Mouse (Mus musculus) heart, postnatal 0 days (tissue): ENCODE measurements at regions not wholly inside any gene's neighbourhood (a gene's known extent, or its start where the extent isn't known, plus 50 kb on each side); places are given as distances from the start of the nearest gene placed in this dataset.

ENCODE experiments used
- ATAC-seq: fragments of 200-750 bp; cut with Nextera tagmentation; 2 replicates; pipeline ENCODE4 v1.8.0; 2017; ENCODE audit warnings: low read depth, moderate number of reproducible peaks, moderate library complexity; ENCODE audit not compliant: insufficient read depth
- DNase-seq: peaks from one replicate; pipeline ENCODE4 v3.0.0-alpha.2; 2016; ENCODE audit warnings: low spot score
- H3K27ac ChIP-seq: fragments of 300-500 bp; sonication (generic); 2 replicates; pipeline ENCODE4 v1.5.1; 2014; ENCODE audit warnings: low read depth, mild to moderate bottlenecking
- H3K27me3 ChIP-seq: fragments of 300-500 bp; sonication (generic); 2 replicates; pipeline ENCODE4 v1.6.1; 2014; ENCODE audit warnings: low read length, mixed read lengths; ENCODE audit not compliant: control insufficient read depth, insufficient read depth
- H3K36me3 ChIP-seq: fragments of 300-500 bp; sonication (generic); replicated peaks from 2 replicates; pipeline ENCODE4 v1.6.1; 2014; ENCODE audit warnings: low read length, mixed read lengths; ENCODE audit not compliant: control insufficient read depth, insufficient read depth
- H3K4me1 ChIP-seq: fragments of 300-500 bp; sonication (generic); 2 replicates; pipeline ENCODE4 v1.6.1; 2014; ENCODE audit warnings: antibody characterized with exemption; ENCODE audit not compliant: control insufficient read depth, insufficient read depth
- H3K4me2 ChIP-seq: fragments of 300-500 bp; sonication (generic); 2 replicates; pipeline ENCODE4 v1.6.1; 2014; ENCODE audit warnings: low read depth, mild to moderate bottlenecking, low read length, moderate library complexity
- H3K4me3 ChIP-seq: fragments of 300-500 bp; sonication (generic); 2 replicates; pipeline ENCODE4 v1.5.1; 2014; ENCODE audit warnings: low read depth, low read length
- H3K9ac ChIP-seq: fragments of 300-500 bp; sonication (generic); replicated peaks from 2 replicates; pipeline ENCODE4 v1.6.1; 2014; ENCODE audit warnings: low read depth, low read length, mixed read lengths
- H3K9me3 ChIP-seq: fragments of 300-500 bp; sonication (generic); replicated peaks from 2 replicates; pipeline ENCODE4 v1.6.1; 2016; ENCODE audit warnings: low read length; ENCODE audit not compliant: control insufficient read depth
- CTCF ChIP-seq: IDR thresholded peaks from 2 replicates; pipeline ENCODE4 v1.5.1; 2016; ENCODE audit warnings: antibody characterized with exemption, control low read depth, low read depth
- EP300 ChIP-seq: IDR thresholded peaks from 2 replicates; pipeline ENCODE4 v1.6.1; 2016; ENCODE audit warnings: antibody characterized with exemption, low read depth
- WGBS: fragments of 180-500 bp; shearing (Covaris S2); extraction: QIAGEN DNeasy Blood & Tissue Kit; methylation state at CpG from one replicate; pipeline ENCODE4 v1.1.7; 2014; 5-methylcytosine and 5-hydroxymethylcytosine counted together

- H3K4me1 ChIP-seq, result no peaks in the 10 kb centered on the region
- H3K9ac ChIP-seq, result no peak overlapping the region
- no peak overlapping the region for H3K4me3 ChIP-seq
- no peak overlapping the region for H3K27ac ChIP-seq
- H3K4me2 ChIP-seq, result no peak overlapping the region
- ATAC-seq (no peak), DNase-seq (no peak)
- TF ChIP-seq EP300 (no peak), CTCF (no peak)
- no peaks in the 10 kb centered on the region for H3K27me3 ChIP-seq
- 66% methylated on average over 8 of the region's 8 CpGs for WGBS
- no peaks in the 10 kb centered on the region for H3K9me3 ChIP-seq
- H3K36me3 ChIP-seq, result no peaks in the 10 kb centered on the region
These were observed 249.7 kb upstream of the Gpc5 start for GRCm38 (mm10) chr14:114842327-114842726.

DNA sequence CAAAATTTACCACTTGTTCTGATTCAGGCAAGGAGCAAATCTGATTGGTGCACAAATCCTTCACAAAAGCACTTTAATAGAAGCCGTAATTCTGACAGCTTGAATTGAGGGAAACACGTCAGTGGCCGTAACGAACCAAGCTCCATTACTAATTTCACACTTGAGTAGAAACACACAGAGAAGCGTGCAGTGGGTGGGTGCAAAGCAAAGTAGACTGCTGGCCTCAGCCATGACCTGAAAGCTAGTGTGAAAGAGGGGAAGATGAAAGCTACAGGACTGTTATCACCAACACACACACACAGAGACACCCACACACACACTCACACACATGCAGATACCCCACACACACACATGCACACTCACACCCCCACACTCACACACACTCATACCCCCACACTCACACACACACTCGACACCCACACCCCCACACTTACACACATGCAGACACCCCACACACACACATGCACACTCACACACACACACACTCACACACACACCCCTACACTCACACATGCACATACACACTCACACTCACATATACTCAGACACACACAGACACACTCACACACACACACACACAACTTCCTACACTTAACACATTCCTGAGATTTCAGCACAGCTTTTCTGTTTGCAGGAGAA lies 248.8 kb upstream of the Gpc5 start:
- no peak for TF ChIP-seq EP300
- TF ChIP-seq CTCF, result no peak
- 82% methylated on average over 6 of the region's 6 CpGs for whole genome bisulfite sequencing
- no peak for ATAC-seq
- no peaks in the 10 kb centered on the region for H3K27me3 ChIP-seq
- H3K36me3 ChIP-seq, result no peaks in the 10 kb centered on the region
- H3K4me3 ChIP-seq, result no peak overlapping the region
- H3K4me1 ChIP-seq, result no peaks in the 10 kb centered on the region
- DNase-seq, result no peak
- no peak overlapping the region for H3K4me2 ChIP-seq
- H3K27ac ChIP-seq, result no peak overlapping the region
- no peak overlapping the region for H3K9ac ChIP-seq
- no peaks in the 10 kb centered on the region for H3K9me3 ChIP-seq

DNA sequence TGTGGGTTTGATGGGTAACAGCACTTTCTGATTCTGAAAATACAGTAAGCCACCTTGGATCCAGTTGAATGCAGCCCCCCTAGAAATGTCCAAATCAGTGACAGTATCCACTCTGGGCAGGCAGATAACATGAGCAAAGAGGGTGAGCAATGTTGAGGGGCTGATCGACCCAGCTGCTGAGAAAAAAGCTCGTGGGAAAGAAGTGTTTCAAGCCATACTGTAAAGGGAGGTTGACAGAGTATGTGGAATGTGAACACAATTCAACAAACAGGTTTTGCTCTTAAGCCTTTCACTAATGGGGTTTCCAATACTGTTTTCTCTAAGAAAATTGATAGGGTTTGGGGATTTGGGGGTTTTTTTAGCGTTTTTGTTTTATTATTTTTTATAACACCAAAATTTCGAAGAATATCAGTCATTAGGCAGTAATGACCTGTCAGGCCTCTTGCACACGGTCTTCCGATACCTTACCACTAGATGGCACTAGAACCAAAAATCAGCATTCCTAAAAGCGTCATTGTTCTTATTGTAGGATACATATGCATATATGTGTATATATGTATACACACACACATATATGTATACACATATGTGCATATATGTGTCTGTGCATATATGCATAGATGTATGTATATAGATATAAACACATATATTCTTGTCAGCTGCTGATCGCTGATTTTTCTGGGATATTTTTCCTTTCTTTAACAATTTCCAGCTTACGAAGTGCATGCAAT lies 237.5 kb upstream of the Gpc5 start:
- DNase-seq (peak; percentile 48), ATAC-seq (no peak)
- WGBS, result 28% methylated on average over 9 of the region's 9 CpGs
- H3K4me1 ChIP-seq, result no peaks in the 10 kb centered on the region
- no peaks in the 10 kb centered on the region for H3K27me3 ChIP-seq
- H3K36me3 ChIP-seq, result no peaks in the 10 kb centered on the region
- H3K9me3 ChIP-seq, result no peaks in the 10 kb centered on the region
- no peak overlapping the region for H3K9ac ChIP-seq
- no peak overlapping the region for H3K27ac ChIP-seq
- no peak overlapping the region for H3K4me2 ChIP-seq
- no peak for TF ChIP-seq EP300
- TF ChIP-seq CTCF, result peak; percentile 75
- no peak overlapping the region for H3K4me3 ChIP-seq

GRCm38 (mm10) chr14:114855055-114855740 lies 236.8 kb upstream of the Gpc5 start:
- ATAC-seq (no peak), DNase-seq (no peak)
- Histone ChIP-seq H3K4me1 (no peaks in the 10 kb centered on the region), H3K36me3 (no peaks in the 10 kb centered on the region), H3K27me3 (no peaks in the 10 kb centered on the region), H3K27ac (no peak overlapping the region), H3K4me2 (no peak overlapping the region), H3K4me3 (no peak overlapping the region), H3K9ac (no peak overlapping the region), H3K9me3 (no peaks in the 10 kb centered on the region)
- 60% methylated on average over 12 of the region's 12 CpGs for WGBS
- TF ChIP-seq EP300, result no peak
- no peak for TF ChIP-seq CTCF

DNA sequence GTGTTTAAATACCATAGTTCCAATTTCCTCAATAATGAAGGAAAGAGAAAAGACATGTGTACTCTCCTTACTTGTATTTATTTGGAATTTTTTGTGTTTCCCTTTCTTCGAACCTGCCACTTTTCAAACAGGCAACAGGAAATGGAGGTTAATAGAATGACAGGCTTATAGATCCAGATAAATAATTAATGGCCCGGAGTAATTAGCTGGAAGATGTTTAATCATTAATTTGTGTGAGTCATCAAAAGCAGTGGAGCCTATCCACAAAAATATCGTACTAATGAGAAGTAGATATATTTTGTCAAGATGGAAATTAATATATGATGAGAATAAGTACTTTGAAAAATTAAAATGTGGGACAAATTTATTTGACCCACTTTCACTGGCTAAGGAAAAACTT lies 236.3 kb upstream of the Gpc5 start:
- Histone ChIP-seq H3K36me3 (no peaks in the 10 kb centered on the region), H3K4me3 (no peak overlapping the region), H3K9ac (no peak overlapping the region), H3K27me3 (no peaks in the 10 kb centered on the region), H3K4me2 (no peak overlapping the region), H3K9me3 (no peaks in the 10 kb centered on the region), H3K27ac (no peak overlapping the region), H3K4me1 (no peaks in the 10 kb centered on the region)
- TF ChIP-seq EP300, result no peak
- no peak for TF ChIP-seq CTCF
- DNase-seq, result no peak
- 75% methylated on average over 3 of the region's 3 CpGs for WGBS
- ATAC-seq, result no peak
